Mouse (Mus musculus) stomach, embryonic 15.5 days (tissue): ENCODE measurements around the gene Ube2f. TPM values are rescaled to one million over a fixed set of nuclear protein-coding genes. Genes with fewer than 3 reads are reported as not detected.

Experiments used
- ATAC-seq: fragments of 200-750 bp; cut with Nextera tagmentation; 2 replicates; pipeline ENCODE4 v1.8.0; 2017; ENCODE audit warnings: low read depth, moderate number of reproducible peaks, moderate TSS enrichment; ENCODE audit not compliant: insufficient read depth, low FRiP score
- H3K27ac ChIP-seq: fragments of 300-500 bp; sonication (generic); 2 replicates; pipeline ENCODE4 v1.5.1; 2015; ENCODE audit warnings: mild to moderate bottlenecking, inconsistent platforms
- H3K27me3 ChIP-seq: fragments of 300-500 bp; sonication (generic); replicated peaks from 2 replicates; pipeline ENCODE4 v1.6.1; 2015; ENCODE audit warnings: inconsistent platforms
- H3K36me3 ChIP-seq: fragments of 300-500 bp; sonication (generic); 2 replicates; pipeline ENCODE4 v1.6.1; 2015; ENCODE audit warnings: inconsistent platforms
- H3K4me1 ChIP-seq: fragments of 300-500 bp; sonication (generic); 2 replicates; pipeline ENCODE4 v1.6.1; 2015; ENCODE audit warnings: inconsistent platforms
- H3K4me2 ChIP-seq: fragments of 300-500 bp; sonication (generic); 2 replicates; pipeline ENCODE4 v1.6.1; 2015; ENCODE audit warnings: mild to moderate bottlenecking, inconsistent platforms
- H3K4me3 ChIP-seq: fragments of 300-500 bp; sonication (generic); replicated peaks from 2 replicates; pipeline ENCODE4 v1.5.1; 2015; ENCODE audit warnings: inconsistent platforms
- H3K9ac ChIP-seq: fragments of 300-500 bp; sonication (generic); 2 replicates; pipeline ENCODE4 v1.6.1; 2015; ENCODE audit warnings: inconsistent platforms
- H3K9me3 ChIP-seq: fragments of 300-500 bp; sonication (generic); 2 replicates; pipeline ENCODE4 v1.6.1; 2016; ENCODE audit warnings: inconsistent platforms
- WGBS: fragments of 180-500 bp; shearing (Covaris S2); methylation state at CpG from one replicate; pipeline ENCODE4 v1.1.7; 2015; 5-methylcytosine and 5-hydroxymethylcytosine counted together
- polyA plus RNA-seq: library from polyadenylated mRNA; unstranded; fragments of >200 nt; fragmentation: Nextera tagmentation; extraction: Ambion mirVana; gene quantifications from 2 replicates; pipeline ENCODE4 v1.2.1, GENCODE M21; 2015

The Ube2f gene
- polyA plus RNA-seq, 1 experiment from 2014 or later: 66.9 TPM

- Histone ChIP-seq H3K27me3 (no peaks in the 10 kb centered on the region), H3K4me2 (no peak overlapping the region), H3K36me3 (0 out of 2 replicates have a peak, but pooled peaks cover 9% of the 10 kb centered on the region), H3K9ac (no peak overlapping the region), H3K4me3 (no peak overlapping the region), H3K9me3 (no peaks in the 10 kb centered on the region), H3K4me1 (peaks cover 12% of the 10 kb centered on the region; the same call in 1 of the 2 replicates), H3K27ac (peak overlapping the region; percentile 64; the same call in 1 of the 2 replicates)
- WGBS: 59% methylated on average over 3 of the region's 3 CpGs
- no peak for ATAC-seq
These were observed 51.3 kb downstream of the Ube2f start for GRCm38 (mm10) chr1:91301206-91301920.

DNA sequence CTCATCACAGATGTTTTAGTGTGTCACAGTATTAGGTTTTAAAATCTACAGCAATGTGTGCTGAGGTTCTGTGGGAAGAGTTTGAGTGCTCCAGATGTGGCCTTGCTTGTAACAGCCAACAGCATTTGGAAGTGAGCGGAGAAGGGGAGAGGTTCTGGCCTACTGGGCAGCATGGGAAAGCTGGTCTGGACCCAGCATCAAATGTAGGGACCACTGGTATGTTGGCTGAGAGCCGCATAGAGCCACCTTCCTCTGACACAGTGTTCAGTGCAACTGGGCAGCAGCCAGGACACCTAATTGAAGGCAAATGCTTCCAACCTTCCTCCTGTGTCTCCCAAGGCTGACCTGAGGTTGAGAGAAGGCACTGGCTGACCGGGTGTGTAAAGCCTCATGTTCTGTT, 51.9 kb downstream of the Ube2f start:
- ATAC-seq: no peak
- WGBS: 79% methylated on average over 3 of the region's 3 CpGs

GRCm38 (mm10) chr1:91304621-91305020, 54.5 kb downstream of the Ube2f start:
- no peaks in the 10 kb centered on the region for H3K27me3 ChIP-seq
- ATAC-seq: no peak
- H3K27ac ChIP-seq: no peak overlapping the region
- no peaks in the 10 kb centered on the region for H3K9me3 ChIP-seq
- H3K4me1 ChIP-seq: 0 out of 2 replicates have a peak, but pooled peaks cover 3% of the 10 kb centered on the region
- no peak overlapping the region for H3K4me2 ChIP-seq
- no peak overlapping the region for H3K4me3 ChIP-seq
- WGBS: 86% methylated on average over 4 of the region's 4 CpGs
- peaks cover 21% of the 10 kb centered on the region; the same call in 1 of the 2 replicates for H3K36me3 ChIP-seq
- no peak overlapping the region for H3K9ac ChIP-seq

More for the DNA sequence above, 51.9 kb downstream of the Ube2f start:
- H3K4me2 ChIP-seq: no peak overlapping the region
- no peak overlapping the region for H3K4me3 ChIP-seq
- H3K9ac ChIP-seq: no peak overlapping the region
- H3K36me3 ChIP-seq: 0 out of 2 replicates have a peak, but pooled peaks cover 9% of the 10 kb centered on the region
- peak overlapping the region; percentile 64; the same call in 1 of the 2 replicates for H3K27ac ChIP-seq
- H3K4me1 ChIP-seq: peaks cover 12% of the 10 kb centered on the region; the same call in 1 of the 2 replicates
- no peaks in the 10 kb centered on the region for H3K9me3 ChIP-seq
- H3K27me3 ChIP-seq: no peaks in the 10 kb centered on the region

DNA sequence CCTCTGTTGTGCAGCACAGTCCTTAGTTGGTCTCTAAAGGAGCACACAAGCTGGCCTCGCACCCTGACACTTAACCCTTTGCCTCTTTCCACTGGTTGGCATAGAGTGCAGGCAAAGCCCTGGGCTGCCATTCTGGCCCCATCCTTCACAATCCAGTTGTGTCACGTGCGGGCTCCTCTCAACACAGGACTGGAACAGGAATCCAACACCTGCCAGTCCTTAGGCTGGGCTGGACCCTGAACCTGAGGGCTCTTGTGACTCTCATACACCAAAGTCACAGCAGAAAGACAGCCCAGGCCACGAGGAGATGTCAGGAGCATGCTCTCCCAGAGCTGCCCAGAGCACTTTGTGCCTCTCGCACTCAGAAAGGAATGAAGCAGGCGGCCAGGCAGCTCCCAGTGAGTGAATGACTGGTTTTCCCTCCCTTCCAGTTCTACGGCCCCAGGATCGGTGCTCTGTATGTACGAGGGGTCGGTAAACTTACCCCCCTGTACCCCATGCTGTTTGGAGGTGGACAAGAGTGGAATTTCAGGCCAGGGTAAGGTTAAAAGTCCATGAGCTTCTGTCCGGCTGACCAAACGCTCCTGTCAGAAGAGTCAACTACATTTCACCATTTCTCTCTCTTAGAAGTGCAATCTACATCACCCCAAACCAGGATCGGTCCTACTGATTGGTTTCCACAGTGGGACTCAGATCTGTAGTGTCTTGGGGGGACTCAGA, 59.4 kb downstream of the Ube2f start:
- Histone ChIP-seq H3K27me3 (no peaks in the 10 kb centered on the region), H3K9ac (no peak overlapping the region), H3K4me2 (no peak overlapping the region), H3K27ac (no peak overlapping the region), H3K9me3 (no peaks in the 10 kb centered on the region), H3K4me1 (no peaks in the 10 kb centered on the region), H3K36me3 (peaks cover 26% of the 10 kb centered on the region), H3K4me3 (no peak overlapping the region)
- 89% methylated on average over 13 of the region's 13 CpGs for WGBS
- no peak for ATAC-seq

GRCm38 (mm10) chr1:91312273-91312672, 62.2 kb downstream of the Ube2f start:
- H3K9ac ChIP-seq: no peak overlapping the region
- 72% methylated on average over 4 of the region's 4 CpGs for WGBS
- no peaks in the 10 kb centered on the region for H3K4me1 ChIP-seq
- no peaks in the 10 kb centered on the region for H3K9me3 ChIP-seq
- H3K4me3 ChIP-seq: no peak overlapping the region
- no peak for ATAC-seq
- H3K4me2 ChIP-seq: no peak overlapping the region
- peaks cover 16% of the 10 kb centered on the region for H3K36me3 ChIP-seq
- no peak overlapping the region for H3K27ac ChIP-seq
- no peaks in the 10 kb centered on the region for H3K27me3 ChIP-seq

GRCm38 (mm10) chr1:91313251-91313650, 63.1 kb downstream of the Ube2f start:
- Histone ChIP-seq H3K27ac (peak overlapping the region; percentile 45), H3K9ac (no peak overlapping the region), H3K4me1 (no peaks in the 10 kb centered on the region), H3K4me2 (no peak overlapping the region), H3K27me3 (no peaks in the 10 kb centered on the region), H3K4me3 (no peak overlapping the region), H3K36me3 (peaks cover 16% of the 10 kb centered on the region), H3K9me3 (no peaks in the 10 kb centered on the region)
- 29% methylated on average over 5 of the region's 5 CpGs for WGBS
- ATAC-seq: no peak

DNA sequence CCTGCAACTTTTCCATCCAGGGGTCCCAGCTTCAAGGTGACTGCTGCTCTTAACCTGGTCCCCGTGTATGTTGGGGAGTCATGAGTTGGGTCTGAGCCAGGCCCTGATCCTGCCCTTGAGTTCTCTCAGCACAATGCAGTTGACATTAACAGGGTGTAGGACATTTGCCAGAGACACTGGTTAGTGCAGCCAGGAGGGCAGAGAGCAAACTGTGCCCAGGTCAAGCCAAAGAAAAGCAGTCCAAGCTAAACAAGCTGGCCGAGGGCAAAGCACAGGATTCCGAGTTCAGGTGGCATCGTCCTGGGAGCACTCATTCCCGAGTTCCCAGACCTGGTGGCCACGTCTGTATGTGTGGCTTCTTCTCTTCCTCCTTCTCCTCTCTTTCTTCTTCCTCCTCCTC, 67.6 kb downstream of the Ube2f start:
- Histone ChIP-seq H3K27ac (no peak overlapping the region), H3K4me2 (no peak overlapping the region), H3K4me3 (no peak overlapping the region), H3K36me3 (no peaks in the 10 kb centered on the region), H3K9me3 (no peaks in the 10 kb centered on the region), H3K4me1 (no peaks in the 10 kb centered on the region), H3K27me3 (no peaks in the 10 kb centered on the region), H3K9ac (no peak overlapping the region)
- WGBS: 72% methylated on average over 6 of the region's 6 CpGs
- no peak for ATAC-seq

- no peak within 1 kb of the TSS for H3K9ac ChIP-seq
- 55% methylated on average over 19 of the region's 19 CpGs for WGBS
- no peak within 1 kb of the TSS for H3K4me2 ChIP-seq
- no peaks in the 10 kb centered on the region for H3K9me3 ChIP-seq
- ATAC-seq: peak; percentile 33; the same call in 1 of the 2 replicates
- H3K36me3 ChIP-seq: no peaks in the 10 kb centered on the region
- H3K27me3 ChIP-seq: no peaks in the 10 kb centered on the region
- H3K27ac ChIP-seq: no peak within 1 kb of the TSS
- no peak within 1 kb of the TSS for H3K4me3 ChIP-seq
- H3K4me1 ChIP-seq: no peaks in the 10 kb centered on the region
These were observed 71.8 kb downstream of the Ube2f start, which contains the start of gene Espnl for GRCm38 (mm10) chr1:91321760-91322438. Espnl (plus strand) TSS chr1:91322075.

DNA sequence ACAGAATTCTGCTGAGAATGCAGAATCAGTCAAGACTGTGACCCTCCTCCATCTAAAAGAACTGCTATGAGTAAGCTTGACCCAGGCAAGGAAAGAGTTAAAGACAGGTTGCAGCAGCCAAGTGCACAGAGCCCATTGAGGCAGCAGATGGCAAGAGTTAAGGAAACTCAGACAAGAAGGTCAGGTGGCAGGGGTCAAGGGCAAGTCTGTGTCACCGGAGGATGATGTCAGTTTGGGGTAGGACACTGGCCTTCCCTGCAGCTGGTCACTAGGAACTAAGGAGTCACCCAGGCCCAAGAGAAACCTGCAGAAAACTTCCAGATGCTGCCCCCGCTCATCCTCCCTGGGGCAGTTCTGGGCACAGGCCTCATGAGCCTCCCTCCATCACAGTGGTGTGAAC, 74.5 kb downstream of the Ube2f start:
- no peak for ATAC-seq
- H3K4me3 ChIP-seq: no peak overlapping the region
- no peak overlapping the region for H3K9ac ChIP-seq
- no peaks in the 10 kb centered on the region for H3K27me3 ChIP-seq
- H3K4me1 ChIP-seq: no peaks in the 10 kb centered on the region
- no peak overlapping the region for H3K4me2 ChIP-seq
- no peaks in the 10 kb centered on the region for H3K9me3 ChIP-seq
- H3K27ac ChIP-seq: no peak overlapping the region
- WGBS: 70% methylated on average over 2 of the region's 2 CpGs
- H3K36me3 ChIP-seq: no peaks in the 10 kb centered on the region

GRCm38 (mm10) chr1:91325488-91326042, 75.5 kb downstream of the Ube2f start:
- no peaks in the 10 kb centered on the region for H3K9me3 ChIP-seq
- H3K9ac ChIP-seq: no peak overlapping the region
- no peak overlapping the region for H3K4me3 ChIP-seq
- no peak for ATAC-seq
- no peaks in the 10 kb centered on the region for H3K27me3 ChIP-seq
- no peak overlapping the region for H3K4me2 ChIP-seq
- H3K27ac ChIP-seq: no peak overlapping the region
- H3K4me1 ChIP-seq: no peaks in the 10 kb centered on the region
- no peaks in the 10 kb centered on the region for H3K36me3 ChIP-seq
- WGBS: 72% methylated on average over 4 of the region's 4 CpGs

DNA sequence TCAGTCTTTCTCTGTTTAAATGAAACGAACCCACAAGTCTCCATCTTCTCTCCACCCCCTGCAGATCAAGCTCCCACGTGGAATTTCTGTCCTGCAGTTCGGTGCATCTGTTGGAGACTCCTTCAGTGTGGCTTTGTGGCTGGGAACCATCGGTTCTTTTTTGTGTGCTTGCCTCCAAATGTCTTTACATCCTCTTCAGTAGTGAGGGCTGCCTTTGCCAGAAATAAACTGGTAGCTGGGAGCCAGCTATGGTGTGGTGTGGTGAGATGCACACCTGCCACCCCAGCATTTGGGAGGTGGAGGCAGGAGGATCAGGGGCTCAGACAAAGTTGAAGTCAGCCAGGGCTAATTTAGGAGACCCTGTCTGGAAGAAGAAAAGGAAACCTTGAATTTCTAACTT, 82.0 kb downstream of the Ube2f start:
- no peak for ATAC-seq
- no peaks in the 10 kb centered on the region for H3K9me3 ChIP-seq
- H3K36me3 ChIP-seq: no peaks in the 10 kb centered on the region
- no peak overlapping the region for H3K27ac ChIP-seq
- no peak overlapping the region for H3K9ac ChIP-seq
- 45% methylated on average over 4 of the region's 4 CpGs for WGBS
- H3K27me3 ChIP-seq: no peaks in the 10 kb centered on the region
- no peak overlapping the region for H3K4me3 ChIP-seq
- H3K4me1 ChIP-seq: no peaks in the 10 kb centered on the region
- H3K4me2 ChIP-seq: no peak overlapping the region
